Mouse (Mus musculus) lung, postnatal 0 days (tissue): ENCODE measurements around the gene Sp1.

Experiments
- CTCF ChIP-seq: IDR thresholded peaks from 2 replicates; pipeline ENCODE4 v1.5.1; 2016; ENCODE audit warnings: antibody characterized with exemption, mild to moderate bottlenecking
- EP300 ChIP-seq: IDR thresholded peaks from 2 replicates; pipeline ENCODE4 v1.6.1; 2016; ENCODE audit warnings: antibody characterized with exemption, mild to moderate bottlenecking, control low read depth

DNA sequence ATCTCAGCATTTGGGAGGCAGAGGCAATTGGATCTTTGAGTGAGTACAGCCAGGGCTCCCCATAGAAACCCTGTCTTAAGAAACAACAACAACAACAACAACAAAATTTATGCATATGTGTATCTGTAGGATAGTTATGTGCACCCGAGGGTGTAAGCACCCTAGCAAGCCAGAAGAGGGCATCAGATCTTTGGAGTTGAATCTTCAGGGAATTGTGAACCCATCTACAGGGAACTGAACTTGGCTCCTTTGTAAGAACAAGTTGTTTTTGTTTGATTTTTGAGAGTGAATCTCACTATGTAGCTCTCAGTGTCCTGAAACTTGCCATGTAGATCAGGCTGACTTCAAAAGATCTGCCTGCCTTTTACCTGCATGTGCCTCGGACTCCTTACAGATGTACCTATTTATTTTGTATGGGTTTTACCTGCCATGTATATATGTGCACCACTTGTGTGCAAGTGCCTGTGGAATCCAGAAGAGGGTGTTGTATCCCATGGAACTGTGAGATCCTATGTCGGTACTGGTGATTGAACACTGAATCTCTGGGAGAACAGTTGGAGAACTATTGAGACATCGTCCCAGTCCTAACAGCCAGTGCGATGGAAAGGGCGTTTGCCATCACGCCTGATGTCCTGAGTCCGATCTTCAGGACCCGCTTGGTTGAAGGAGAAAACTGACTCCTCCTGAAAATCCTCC lies 62.9 kb downstream of the Sp1 start:
- TF ChIP-seq CTCF, result no peak
- no peak for TF ChIP-seq EP300
